Mouse (Mus musculus) kidney, postnatal 0 days (tissue): ENCODE measurements around the gene Ckap4. TPM values are rescaled to one million over a fixed set of nuclear protein-coding genes. Genes with fewer than 3 reads are reported as not detected.

ENCODE experiments used
- ATAC-seq: fragments of 200-750 bp; cut with Nextera tagmentation; replicated peaks from 2 replicates; pipeline ENCODE4 v1.8.0; 2017; ENCODE audit warnings: low read depth, moderate number of reproducible peaks, moderate TSS enrichment, moderate library complexity; ENCODE audit not compliant: low FRiP score
- DNase-seq: peaks from one replicate; pipeline ENCODE4 v3.0.0-alpha.2; 2016; ENCODE audit warnings: low spot score
- H3K27ac ChIP-seq: fragments of 300-500 bp; sonication (generic); 2 replicates; pipeline ENCODE4 v1.5.1; 2014; ENCODE audit warnings: mild to moderate bottlenecking
- H3K27me3 ChIP-seq: fragments of 300-500 bp; sonication (generic); 2 replicates; pipeline ENCODE4 v1.6.1; 2014; ENCODE audit warnings: low read length, mixed read lengths; ENCODE audit not compliant: insufficient read depth
- H3K36me3 ChIP-seq: fragments of 300-500 bp; sonication (generic); 2 replicates; pipeline ENCODE4 v1.6.1; 2014; ENCODE audit warnings: low read length, mixed read lengths; ENCODE audit not compliant: insufficient read depth
- H3K4me1 ChIP-seq: fragments of 300-500 bp; sonication (generic); replicated peaks from 2 replicates; pipeline ENCODE4 v1.6.1; 2014; ENCODE audit warnings: antibody characterized with exemption, low read length, mixed read lengths; ENCODE audit not compliant: insufficient read depth
- H3K4me2 ChIP-seq: fragments of 300-500 bp; sonication (generic); 2 replicates; pipeline ENCODE4 v1.6.1; 2014; ENCODE audit warnings: mild to moderate bottlenecking, low read length, moderate library complexity, mixed read lengths
- H3K4me3 ChIP-seq: fragments of 300-500 bp; sonication (generic); replicated peaks from 2 replicates; pipeline ENCODE4 v1.5.1; 2014; ENCODE audit warnings: low read depth, low read length
- H3K9ac ChIP-seq: fragments of 300-500 bp; sonication (generic); 2 replicates; pipeline ENCODE4 v1.6.1; 2014; ENCODE audit warnings: low read depth, low read length
- H3K9me3 ChIP-seq: fragments of 300-500 bp; sonication (generic); replicated peaks from 2 replicates; pipeline ENCODE4 v1.6.1; 2016; ENCODE audit warnings: low read length, inconsistent platforms, mixed read lengths
- CTCF ChIP-seq: IDR thresholded peaks from 2 replicates; pipeline ENCODE4 v1.5.1; 2016; ENCODE audit warnings: antibody characterized with exemption, low read depth, mild to moderate bottlenecking, moderate library complexity
- WGBS: fragments of 180-500 bp; shearing (Covaris S2); extraction: QIAGEN DNeasy Blood & Tissue Kit; methylation state at CpG from one replicate; pipeline ENCODE4 v1.1.7; 2014; 5-methylcytosine and 5-hydroxymethylcytosine counted together
- polyA plus RNA-seq: library from polyadenylated mRNA; unstranded; fragments of >200 nt; fragmentation: Nextera tagmentation; extraction: Ambion mirVana; gene quantifications from 2 replicates; pipeline ENCODE4 v1.2.1, GENCODE M21; 2015

Gene Ckap4
- 75.6 and 77.9 TPM in 2 replicates for polyA plus RNA-seq

- peak within 1 kb of the TSS; percentile 88 for H3K27ac ChIP-seq
- peak; percentile 86 for ATAC-seq
- peaks cover 14% of the 10 kb centered on the region for H3K4me1 ChIP-seq
Measured at GRCm38 (mm10) chr10:84533912-84534671, at the start of gene Ckap4. Ckap4 (minus strand) TSS chr10:84534062.

GRCm38 (mm10) chr10:84582236-84582635, 48.4 kb upstream of the Ckap4 start:
- 77% methylated on average over 7 of the region's 7 CpGs for WGBS
- ATAC-seq (no peak), DNase-seq (no peak)
- no peak overlapping the region for H3K9ac ChIP-seq
- H3K4me2 ChIP-seq = no peak overlapping the region
- H3K4me1 ChIP-seq = peaks cover 14% of the 10 kb centered on the region; the same call in 1 of the 2 replicates
- H3K4me3 ChIP-seq = no peak overlapping the region
- H3K36me3 ChIP-seq = no peaks in the 10 kb centered on the region
- no peaks in the 10 kb centered on the region for H3K9me3 ChIP-seq
- H3K27me3 ChIP-seq = no peaks in the 10 kb centered on the region
- TF ChIP-seq CTCF = no peak
- H3K27ac ChIP-seq = no peak overlapping the region

More at GRCm38 (mm10) chr10:84533912-84534671, at the start of gene Ckap4:
- Histone ChIP-seq H3K9me3 (no peaks in the 10 kb centered on the region), H3K36me3 (no peaks in the 10 kb centered on the region), H3K4me3 (peak within 1 kb of the TSS; percentile 77), H3K9ac (peak within 1 kb of the TSS; percentile 90), H3K4me2 (peak within 1 kb of the TSS; percentile 73), H3K27me3 (no peaks in the 10 kb centered on the region)
- DNase-seq = peak; percentile 84
- TF ChIP-seq CTCF = no peak
- under 1% methylated on average over 43 of the region's 64 CpGs for WGBS

- no peak for TF ChIP-seq CTCF
- no peak for DNase-seq
Measured at GRCm38 (mm10) chr10:84581191-84581590, 47.3 kb upstream of the Ckap4 start.

GRCm38 (mm10) chr10:84579527-84579926, 45.7 kb upstream of the Ckap4 start:
- 89% methylated on average over 2 of the region's 2 CpGs for WGBS
- DNase-seq = no peak
- Histone ChIP-seq H3K36me3 (no peaks in the 10 kb centered on the region), H3K27ac (no peak overlapping the region), H3K9ac (no peak overlapping the region), H3K4me3 (no peak overlapping the region), H3K27me3 (no peaks in the 10 kb centered on the region), H3K9me3 (no peaks in the 10 kb centered on the region), H3K4me1 (peaks cover 14% of the 10 kb centered on the region; the same call in 1 of the 2 replicates), H3K4me2 (no peak overlapping the region)
- TF ChIP-seq CTCF = no peak
- ATAC-seq = no peak

More at GRCm38 (mm10) chr10:84581191-84581590, 47.3 kb upstream of the Ckap4 start:
- Histone ChIP-seq H3K4me2 (no peak overlapping the region), H3K27me3 (no peaks in the 10 kb centered on the region), H3K4me3 (no peak overlapping the region), H3K9ac (no peak overlapping the region), H3K9me3 (no peaks in the 10 kb centered on the region), H3K4me1 (peaks cover 14% of the 10 kb centered on the region; the same call in 1 of the 2 replicates), H3K36me3 (no peaks in the 10 kb centered on the region), H3K27ac (no peak overlapping the region)
- 46% methylated on average over 8 of the region's 8 CpGs for WGBS
- no peak for ATAC-seq

GRCm38 (mm10) chr10:84578738-84579137, 44.9 kb upstream of the Ckap4 start:
- peaks cover 14% of the 10 kb centered on the region; the same call in 1 of the 2 replicates for H3K4me1 ChIP-seq
- no peak for TF ChIP-seq CTCF
- H3K27ac ChIP-seq = no peak overlapping the region
- no peak overlapping the region for H3K9ac ChIP-seq
- H3K27me3 ChIP-seq = no peaks in the 10 kb centered on the region
- no peaks in the 10 kb centered on the region for H3K36me3 ChIP-seq
- DNase-seq (no peak), ATAC-seq (no peak)
- WGBS = 81% methylated on average over 10 of the region's 10 CpGs
- no peak overlapping the region for H3K4me3 ChIP-seq
- H3K4me2 ChIP-seq = no peak overlapping the region
- no peaks in the 10 kb centered on the region for H3K9me3 ChIP-seq

GRCm38 (mm10) chr10:84577071-84577727, 43.3 kb upstream of the Ckap4 start:
- peak overlapping the region; percentile 91 for H3K27ac ChIP-seq
- DNase-seq = peak; percentile 88
- H3K36me3 ChIP-seq = no peaks in the 10 kb centered on the region
- H3K9me3 ChIP-seq = no peaks in the 10 kb centered on the region
- peak overlapping the region; percentile 85 for H3K9ac ChIP-seq
- WGBS = 1% methylated on average over 38 of the region's 38 CpGs
- H3K27me3 ChIP-seq = no peaks in the 10 kb centered on the region
- TF ChIP-seq CTCF = no peak
- peak overlapping the region; percentile 98 for H3K4me2 ChIP-seq
- peak overlapping the region; percentile 97 for H3K4me3 ChIP-seq
- peak; percentile 54 for ATAC-seq
- peaks cover 14% of the 10 kb centered on the region; the same call in 1 of the 2 replicates for H3K4me1 ChIP-seq
